Mouse (Mus musculus): ENCODE measurements around the gene Iqgap2.

- no peak for TF ChIP-seq CTCF (IDR thresholded peaks at IDR 0.05; ENCODE audit: low read depth)
- TF ChIP-seq EP300 (optimal IDR thresholded peaks at IDR 0.05) = no peak
These were observed 4.8 kb upstream of the Iqgap2 start for GRCm38 (mm10) chr13:95896501-95896900.
